Mouse (Mus musculus) cerebellum, adult 2 months (tissue): ENCODE measurements around the gene Nkpd1. TPM values are rescaled to one million over a fixed set of nuclear protein-coding genes. Genes with fewer than 3 reads are reported as not detected.
A peak's percentile ranks its signal among the peaks of the same experiment; 100 is the strongest.

Experiments used
- DNase-seq, 2 experiments: peaks; one replicate each; pipeline ENCODE4 v3.0.0; 2021
- H3K27ac ChIP-seq: fragments of 200-500 bp; 2 replicates; pipeline ENCODE4 v1.5.1; 2012; ENCODE audit warnings: low read length, control low read depth, inconsistent platforms; ENCODE audit not compliant: insufficient read depth
- H3K27me3 ChIP-seq: fragments of 200-500 bp; 2 replicates; pipeline ENCODE4 v1.6.1; 2012; ENCODE audit warnings: inconsistent platforms, mild to moderate bottlenecking, low read length, moderate library complexity; ENCODE audit not compliant: control insufficient read depth, insufficient read depth
- H3K4me1 ChIP-seq: fragments of 200-500 bp; 2 replicates; pipeline ENCODE4 v1.6.1; 2011; ENCODE audit warnings: low read length; ENCODE audit not compliant: control insufficient read depth, insufficient read depth
- H3K4me3 ChIP-seq: fragments of 200-500 bp; replicated peaks from 2 replicates; pipeline ENCODE3; 2011; ENCODE audit warnings: mild to moderate bottlenecking, low read depth, low read length, control low read depth; ENCODE audit not compliant: insufficient read depth
- CTCF ChIP-seq: fragments of 200-500 bp; IDR thresholded peaks from 2 replicates; pipeline ENCODE4 v1.5.1; 2011; ENCODE audit warnings: low read depth, mild to moderate bottlenecking, control low read depth, low read length, moderate library complexity, borderline replicate concordance; ENCODE audit not compliant: insufficient read depth
- POLR2A ChIP-seq: fragments of 200-500 bp; IDR thresholded peaks from 2 replicates; pipeline ENCODE4 v1.6.1; 2011; ENCODE audit warnings: low read length, control low read depth, borderline replicate concordance; ENCODE audit not compliant: insufficient read depth
- WGBS: fragments of 180-500 bp; shearing (Covaris S2); methylation state at CpG from one replicate; pipeline ENCODE4 v1.1.7; 2018; 5-methylcytosine and 5-hydroxymethylcytosine counted together
- polyA plus RNA-seq: library from polyadenylated mRNA; depleted of rRNA; stranded (reverse); fragments of >200 nt; gene quantifications from 2 replicates; pipeline ENCODE4 v1.2.3, GENCODE M21; 2012

Nkpd1 gene
- polyA plus RNA-seq, 1 experiment: 1.8 TPM

DNA sequence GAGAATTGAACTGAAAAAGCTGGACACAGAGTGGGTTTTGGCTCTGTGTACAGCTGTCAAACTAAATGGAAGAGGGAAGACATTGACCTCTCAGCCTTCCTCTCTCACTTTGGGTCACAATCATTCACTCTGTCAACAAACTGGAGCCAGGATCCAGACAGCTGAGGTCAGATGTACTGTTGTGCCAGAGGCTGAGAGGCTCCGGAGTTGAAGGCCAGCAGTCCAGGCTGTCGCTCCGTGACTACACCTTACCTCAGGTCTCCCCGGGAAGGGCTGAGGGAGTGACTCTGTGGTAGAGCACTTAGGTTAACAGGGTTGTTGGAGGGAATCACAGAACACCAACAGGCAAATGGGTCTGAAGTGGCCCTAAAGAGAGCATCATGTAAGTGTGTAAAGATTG, 19.3 kb upstream of the Nkpd1 start:
- WGBS: 90% methylated on average over 4 of the region's 4 CpGs
- Histone ChIP-seq H3K4me3 (no peak overlapping the region), H3K27ac (no peak overlapping the region), H3K27me3 (no peaks in the 10 kb centered on the region), H3K4me1 (no peaks in the 10 kb centered on the region)
- no peak for DNase-seq
- TF ChIP-seq POLR2A: no peak
- no peak for TF ChIP-seq CTCF

- DNase-seq: no peak
- Histone ChIP-seq H3K4me3 (no peak overlapping the region), H3K27ac (no peak overlapping the region), H3K27me3 (no peaks in the 10 kb centered on the region), H3K4me1 (peaks cover 3% of the 10 kb centered on the region; the same call in 1 of the 2 replicates)
- 73% methylated on average over 12 of the region's 12 CpGs for WGBS
- TF ChIP-seq POLR2A (no peak), CTCF (no peak)
Observed at GRCm38 (mm10) chr7:19500420-19501363, 16.9 kb upstream of the Nkpd1 start.

- Histone ChIP-seq H3K4me1 (peaks cover 3% of the 10 kb centered on the region; the same call in 1 of the 2 replicates), H3K4me3 (no peak overlapping the region), H3K27ac (no peak overlapping the region), H3K27me3 (no peaks in the 10 kb centered on the region)
- WGBS: 82% methylated on average over 4 of the region's 4 CpGs
- no peak for TF ChIP-seq POLR2A
- TF ChIP-seq CTCF: no peak
- no peak for DNase-seq
Observed at GRCm38 (mm10) chr7:19501658-19502057, 16.0 kb upstream of the Nkpd1 start.

- Histone ChIP-seq H3K4me1 (peaks cover 3% of the 10 kb centered on the region; the same call in 1 of the 2 replicates), H3K27me3 (no peaks in the 10 kb centered on the region), H3K4me3 (no peak overlapping the region), H3K27ac (no peak overlapping the region)
- peak; percentile 88 for TF ChIP-seq CTCF
- TF ChIP-seq POLR2A: no peak
- peak; percentile 67 for DNase-seq
- WGBS: 21% methylated on average over 5 of the region's 5 CpGs
Observed at GRCm38 (mm10) chr7:19503481-19504068, 14.1 kb upstream of the Nkpd1 start.

GRCm38 (mm10) chr7:19506326-19506725, 11.3 kb upstream of the Nkpd1 start:
- WGBS: 51% methylated on average over 6 of the region's 6 CpGs
- H3K27me3 ChIP-seq: no peaks in the 10 kb centered on the region
- H3K4me3 ChIP-seq: no peak overlapping the region
- no peak overlapping the region for H3K27ac ChIP-seq
- TF ChIP-seq CTCF: no peak
- TF ChIP-seq POLR2A: no peak
- H3K4me1 ChIP-seq: peaks cover 7% of the 10 kb centered on the region; the same call in 1 of the 2 replicates
- no peak for DNase-seq

DNA sequence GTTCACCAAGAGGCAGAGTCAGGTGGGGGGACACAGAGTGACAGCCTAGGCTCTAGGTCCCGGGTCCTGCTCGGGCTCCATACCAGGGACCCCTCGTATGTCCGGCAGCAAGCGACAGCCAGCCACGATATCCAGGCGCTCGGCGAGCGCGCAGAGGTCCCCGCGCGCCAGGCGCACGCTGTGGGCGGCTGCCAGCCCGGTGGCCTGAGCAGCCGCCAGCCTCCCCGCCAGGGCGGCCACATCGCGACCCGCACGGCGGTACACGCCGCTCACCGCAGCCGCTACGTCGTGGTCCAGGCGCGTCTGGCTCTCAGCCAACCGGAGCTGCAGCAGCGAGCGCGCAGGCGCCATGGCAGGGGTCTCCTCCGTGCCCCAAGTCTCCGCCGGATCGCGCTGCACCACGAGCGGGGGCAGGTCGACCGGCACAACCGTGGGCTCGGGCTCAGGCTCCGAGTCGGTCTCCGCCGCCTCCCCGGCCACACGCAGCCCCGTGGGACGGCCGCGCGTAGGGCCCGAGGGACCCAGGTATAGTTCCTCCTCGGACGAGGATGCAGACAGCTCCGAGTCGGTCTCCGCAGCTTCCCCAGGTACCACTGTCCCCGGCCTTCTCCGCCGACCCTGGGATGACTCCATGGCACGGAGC, 10.5 kb upstream of the Nkpd1 start:
- WGBS: 2% methylated on average over 71 of the region's 71 CpGs
- Histone ChIP-seq H3K27ac (no peak overlapping the region), H3K27me3 (no peaks in the 10 kb centered on the region), H3K4me3 (peak overlapping the region; percentile 94), H3K4me1 (peaks cover 7% of the 10 kb centered on the region; the same call in 1 of the 2 replicates)
- TF ChIP-seq POLR2A (no peak), CTCF (no peak)
- peak; percentile 38 to 43 for DNase-seq

- 3% methylated on average over 18 of the region's 18 CpGs for WGBS
- DNase-seq: no peak
- Histone ChIP-seq H3K27me3 (no peaks in the 10 kb centered on the region), H3K4me1 (peaks cover 7% of the 10 kb centered on the region; the same call in 1 of the 2 replicates), H3K4me3 (peak overlapping the region; percentile 94), H3K27ac (no peak overlapping the region)
- TF ChIP-seq CTCF (no peak), POLR2A (no peak)
Observed at GRCm38 (mm10) chr7:19507612-19507981, 10.0 kb upstream of the Nkpd1 start.
